Mouse (Mus musculus): Measurements from ENCODE around the gene Npy5r.

The Npy5r gene

GRCm38 (mm10) chr8:66687511-66688329 lies at the start of gene Npy5r:
Gene Npy5r, minus strand, starts transcription at chr8:66688128.
- no peak for DNase-seq

- no peak for DNase-seq
Observed at GRCm38 (mm10) chr8:66731957-66732356, 44.0 kb upstream of the Npy5r start.

- no peak for DNase-seq
Observed at GRCm38 (mm10) chr8:66729446-66729845, 41.5 kb upstream of the Npy5r start.

- DNase-seq = no peak
Observed at GRCm38 (mm10) chr8:66722835-66723234, 34.9 kb upstream of the Npy5r start.

GRCm38 (mm10) chr8:66714324-66714975 lies 26.5 kb upstream of the Npy5r start:
- DNase-seq = no peak

- no peak for DNase-seq
Observed at GRCm38 (mm10) chr8:66698782-66699181, 10.9 kb upstream of the Npy5r start.

GRCm38 (mm10) chr8:66698011-66698410 lies 10.1 kb upstream of the Npy5r start:
- no peak for DNase-seq

GRCm38 (mm10) chr8:66696970-66697843 lies 9.3 kb upstream of the Npy5r start, which contains the start of gene Npy1r:
Gene Npy1r, plus strand, starts transcription at chr8:66697192.
- no peak for DNase-seq

GRCm38 (mm10) chr8:66690402-66690801 lies 2.5 kb upstream of the Npy5r start:
- no peak for DNase-seq

- DNase-seq = no peak
Observed at GRCm38 (mm10) chr8:66688799-66689198, 871 bp upstream of the Npy5r start.

- no peak for DNase-seq
Observed at GRCm38 (mm10) chr8:66688395-66688794, 467 bp upstream of the Npy5r start.

- no peak for DNase-seq
Observed at GRCm38 (mm10) chr8:66681261-66681660, 6.7 kb downstream of the Npy5r start.

GRCm38 (mm10) chr8:66630721-66631120 lies 57.2 kb downstream of the Npy5r start:
- DNase-seq = no peak

Measured in thymus, postnatal 14 days (tissue).